Mouse (Mus musculus): Measurements from ENCODE around the gene Klc4.

Klc4 gene

GRCm38 (mm10) chr17:46621324-46621723, 24.5 kb downstream of the Klc4 start:
- DNase-seq (ENCODE audit: low spot score), result no peak

DNA sequence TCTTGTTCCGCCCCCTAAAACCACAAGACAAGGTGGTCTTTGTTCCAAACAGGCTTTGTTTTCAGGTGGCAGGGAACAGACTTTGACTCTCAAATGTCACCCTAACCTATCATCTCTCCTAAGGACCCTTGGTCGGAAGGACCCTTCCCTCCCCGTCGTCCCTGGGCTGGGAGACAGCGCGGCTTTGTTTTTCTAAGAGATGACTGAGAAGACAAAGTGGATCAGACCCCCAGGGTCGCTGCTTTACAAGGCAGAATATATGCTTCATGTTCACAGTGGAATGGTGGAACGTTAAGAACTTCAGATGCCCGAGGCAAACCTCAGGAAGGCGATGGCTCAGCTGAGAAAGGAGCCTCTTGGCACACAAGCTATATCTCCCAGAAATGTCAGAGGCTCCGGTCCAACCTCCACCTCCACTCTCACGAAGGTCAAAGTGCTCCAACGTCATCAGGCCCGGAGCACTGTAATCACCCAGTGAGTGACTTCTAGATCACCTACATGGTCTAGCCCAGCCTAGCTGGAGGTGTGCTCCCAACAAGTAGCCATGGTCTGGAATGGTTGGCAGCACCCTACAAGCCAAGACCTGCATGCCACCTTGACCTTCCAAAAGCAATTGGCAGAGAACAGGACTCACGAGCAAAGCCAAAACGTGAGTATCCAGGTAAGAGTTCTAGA, 26.0 kb downstream of the Klc4 start:
- DNase-seq (ENCODE audit: low spot score), result no peak

- DNase-seq (ENCODE audit: low spot score), result no peak
These were observed 26.8 kb downstream of the Klc4 start for GRCm38 (mm10) chr17:46618769-46619682.

DNA sequence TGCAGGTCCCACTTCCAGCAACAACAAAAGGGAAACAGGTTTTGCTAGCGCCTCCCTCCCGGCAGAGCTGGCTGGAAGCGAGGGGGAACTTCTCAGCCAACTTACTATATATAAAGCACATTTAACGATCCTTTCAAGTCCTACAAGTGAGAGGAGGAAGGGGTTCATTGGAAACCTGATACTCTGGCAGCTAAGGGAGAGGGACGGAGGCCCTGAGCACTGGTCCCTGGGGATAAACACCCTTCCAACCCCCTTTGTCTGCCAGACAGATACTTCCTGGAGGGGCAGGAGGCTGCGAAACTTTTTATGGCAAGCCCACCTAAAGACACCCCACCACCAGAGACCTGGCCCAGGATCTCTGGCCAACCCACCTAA, 27.4 kb downstream of the Klc4 start:
- DNase-seq (ENCODE audit: low spot score), result no peak

DNA sequence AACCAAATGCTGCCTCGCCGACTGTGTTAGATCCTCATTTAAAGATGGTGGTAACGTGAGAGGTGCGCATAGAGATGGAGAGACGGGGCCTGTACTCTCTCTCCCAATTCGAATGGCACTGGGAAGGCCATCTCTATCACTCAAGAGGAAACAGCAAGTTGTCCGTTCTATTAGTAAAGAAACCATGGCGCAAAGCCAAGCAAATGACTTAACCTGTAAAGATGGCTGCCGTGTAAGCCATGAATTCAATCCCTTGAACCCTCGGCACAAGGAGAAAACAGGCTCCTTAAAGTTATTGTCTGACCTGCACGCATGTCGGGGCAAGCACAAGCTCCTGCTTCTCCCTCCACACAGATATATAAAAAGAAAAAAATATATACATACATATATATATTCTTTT, 28.0 kb downstream of the Klc4 start:
- no peak for DNase-seq (ENCODE audit: low spot score)

- DNase-seq (ENCODE audit: low spot score), result no peak
These were observed 32.6 kb downstream of the Klc4 start for GRCm38 (mm10) chr17:46613229-46613628.

GRCm38 (mm10) chr17:46612820-46613219, 33.0 kb downstream of the Klc4 start:
- DNase-seq (ENCODE audit: low spot score), result no peak

DNA sequence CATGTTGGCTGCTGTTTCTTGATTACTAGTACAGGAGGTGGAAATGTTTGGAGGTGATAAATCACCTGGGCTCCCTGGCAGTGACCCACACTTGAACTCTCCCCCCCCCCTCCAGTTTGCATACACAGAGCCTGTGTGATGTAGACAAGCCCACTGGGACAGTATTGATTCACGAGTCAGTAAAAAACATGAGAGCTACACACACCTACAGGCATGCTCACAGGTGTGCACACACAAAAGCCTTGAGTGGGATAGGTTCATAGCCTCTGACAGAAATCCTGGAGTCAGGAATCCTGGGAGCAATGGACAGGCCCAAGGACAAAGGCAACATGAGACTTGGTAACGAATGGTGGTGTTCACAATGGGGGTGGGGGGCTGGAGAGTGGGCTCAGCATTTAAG, 33.6 kb downstream of the Klc4 start:
- no peak for DNase-seq (ENCODE audit: low spot score)

GRCm38 (mm10) chr17:46611316-46611715, 34.5 kb downstream of the Klc4 start:
- DNase-seq (ENCODE audit: low spot score), result no peak

GRCm38 (mm10) chr17:46609721-46610514, 35.9 kb downstream of the Klc4 start:
- DNase-seq (ENCODE audit: low spot score), result no peak

DNA sequence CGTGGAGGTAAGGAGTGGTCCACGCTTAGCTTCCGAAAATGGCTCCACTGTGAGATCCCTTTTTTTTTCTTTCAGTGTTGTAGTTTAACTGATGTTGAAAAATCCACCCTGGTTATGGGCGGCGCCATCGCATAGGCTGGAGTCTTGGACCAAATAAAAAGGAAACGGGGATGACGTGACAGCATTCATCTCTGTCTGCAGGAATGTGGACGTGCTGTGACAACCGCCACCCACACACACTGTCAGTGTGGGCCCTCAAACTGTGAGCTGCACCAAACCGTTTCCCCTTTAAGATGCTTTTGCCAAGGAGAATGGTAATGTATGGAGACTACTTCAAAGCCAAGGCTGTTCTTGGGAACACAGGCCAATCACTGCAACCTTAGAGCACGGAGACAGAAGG, 39.8 kb downstream of the Klc4 start:
- DNase-seq (ENCODE audit: low spot score), result no peak

GRCm38 (mm10) chr17:46605126-46605525, 40.7 kb downstream of the Klc4 start:
- no peak for DNase-seq (ENCODE audit: low spot score)

- DNase-seq (ENCODE audit: low spot score), result no peak
These were observed 42.6 kb downstream of the Klc4 start for GRCm38 (mm10) chr17:46603229-46603628.

GRCm38 (mm10) chr17:46602212-46602611, 43.6 kb downstream of the Klc4 start:
- no peak for DNase-seq (ENCODE audit: low spot score)

- no peak for DNase-seq (ENCODE audit: low spot score)
These were observed 45.3 kb downstream of the Klc4 start for GRCm38 (mm10) chr17:46600569-46600968.

DNA sequence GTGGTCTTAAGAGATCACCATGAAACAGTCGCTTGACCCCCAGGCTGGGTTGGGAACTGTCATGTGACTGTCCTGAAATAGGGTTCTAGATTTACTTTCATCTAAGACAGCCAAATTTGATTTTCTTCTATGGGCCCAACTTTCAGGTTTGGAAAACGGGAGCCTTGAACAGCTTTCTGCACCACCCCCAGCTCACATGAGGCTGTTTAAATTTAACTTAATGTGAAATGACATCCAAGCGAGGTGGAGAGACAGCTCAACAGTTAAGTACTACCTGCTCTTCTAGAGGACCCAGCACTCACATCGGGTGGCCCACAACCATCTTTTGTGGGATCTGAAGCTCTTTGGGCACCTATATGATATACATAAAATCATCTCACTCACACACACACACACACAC, 46.9 kb downstream of the Klc4 start:
- no peak for DNase-seq (ENCODE audit: low spot score)

DNA sequence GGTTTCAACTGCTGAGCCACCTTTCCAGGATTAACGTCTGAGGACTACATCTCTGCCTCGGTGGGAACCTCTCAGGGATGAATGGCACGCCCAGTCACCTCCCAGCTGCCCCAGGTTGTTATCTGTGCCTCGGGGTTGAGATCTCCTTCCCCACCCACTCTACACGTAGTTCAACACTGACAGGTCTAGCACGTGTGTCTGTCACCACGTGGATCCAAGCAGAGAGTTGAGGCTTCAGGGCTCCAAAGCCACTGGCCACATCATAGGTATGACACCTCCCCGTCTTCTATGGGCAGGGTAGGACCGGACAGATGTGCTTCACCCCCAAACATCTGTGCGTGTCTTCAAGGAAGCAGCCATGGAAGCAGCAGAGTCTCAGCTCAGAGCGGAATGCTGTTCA, 47.9 kb downstream of the Klc4 start:
- DNase-seq (ENCODE audit: low spot score), result no peak

DNA sequence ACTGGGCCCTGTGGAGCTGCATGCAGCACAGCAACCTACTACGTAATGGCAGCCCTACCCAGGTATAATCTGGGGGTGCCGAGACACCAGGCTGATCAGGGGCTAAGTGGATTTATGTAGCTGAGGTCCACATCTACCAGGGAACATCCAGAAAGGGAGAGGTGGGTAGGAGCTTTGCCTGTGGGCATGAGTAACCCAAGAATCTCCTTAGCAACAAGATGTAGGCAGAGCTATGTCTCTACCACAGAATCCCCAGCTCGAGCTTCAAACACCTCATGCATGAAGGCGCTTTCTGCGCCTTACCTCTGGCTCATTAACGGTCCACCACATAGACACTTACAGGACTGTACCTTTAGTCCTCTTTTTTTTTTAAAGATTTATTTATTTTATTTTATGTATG, 50.5 kb downstream of the Klc4 start:
- DNase-seq (ENCODE audit: low spot score), result no peak

GRCm38 (mm10) chr17:46594606-46595005, 51.2 kb downstream of the Klc4 start:
- DNase-seq (ENCODE audit: low spot score), result no peak

- DNase-seq (ENCODE audit: low spot score), result no peak
These were observed 52.7 kb downstream of the Klc4 start for GRCm38 (mm10) chr17:46593124-46593523.

DNA sequence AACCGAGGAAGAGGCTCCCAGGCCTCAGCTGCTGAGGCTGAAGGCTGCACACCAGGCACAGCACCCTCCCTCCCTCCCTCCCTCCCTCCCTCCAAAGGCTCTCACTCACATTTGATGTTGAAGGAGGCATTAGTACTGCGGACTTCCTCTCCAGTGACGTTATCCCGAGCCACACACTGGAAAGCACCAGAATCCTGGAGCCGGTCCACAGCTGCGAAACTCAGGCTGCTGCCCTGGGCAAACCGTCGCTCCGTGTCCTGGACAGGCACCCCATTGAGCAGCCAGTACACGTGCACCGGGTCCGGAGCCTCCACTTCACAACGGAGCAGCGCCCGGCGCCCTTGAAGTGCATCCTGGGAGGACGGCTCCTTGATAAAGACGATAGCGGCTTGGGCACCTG, 54.4 kb downstream of the Klc4 start:
- no peak for DNase-seq (ENCODE audit: low spot score)

DNA sequence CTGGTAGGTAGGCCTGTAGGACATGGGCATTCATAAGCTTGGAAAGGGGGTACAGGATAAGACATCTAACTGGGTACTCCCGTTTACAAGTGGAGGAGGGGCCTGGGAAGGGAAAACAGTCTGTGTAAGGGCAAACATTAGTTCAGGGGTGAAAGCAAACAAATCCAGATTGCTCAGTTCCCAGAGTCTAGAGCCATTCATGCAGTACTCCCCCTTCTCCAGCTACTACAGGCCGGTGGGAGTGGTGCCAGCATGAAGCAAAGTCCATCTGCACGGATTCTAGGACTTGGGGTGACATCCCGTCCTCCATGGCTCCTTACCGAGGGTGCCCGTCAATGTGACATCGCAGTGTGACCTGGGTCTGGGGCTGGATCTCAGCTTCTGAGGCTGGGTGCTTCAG, 55.4 kb downstream of the Klc4 start:
- no peak for DNase-seq (ENCODE audit: low spot score)
